Mouse (Mus musculus) forelimb bud, embryonic 11.5 days (tissue): Measurements from ENCODE around the gene Cwc15.
"Not testable (repeated sequence)": the region's sequence is repeated elsewhere in the genome, so short reads cannot be mapped to it uniquely, and the experiment has no call there.

Experiments
- DNase-seq: peaks from one replicate; pipeline ENCODE4 v3.0.0-alpha.2; 2012; ENCODE audit warnings: low read depth, low spot score

Gene Cwc15

GRCm38 (mm10) chr9:14500023-14500915, at the start of gene Cwc15, which contains the start of gene Kdm4d:
Gene Cwc15 (plus strand): TSS chr9:14500617.
Gene Kdm4d (minus strand): TSS chr9:14500482.
- peak; percentile 97 for DNase-seq

GRCm38 (mm10) chr9:14451120-14451519, 49.3 kb upstream of the Cwc15 start:
- DNase-seq = not testable (repeated sequence)

- DNase-seq = no peak
Observed at GRCm38 (mm10) chr9:14456320-14456719, 44.1 kb upstream of the Cwc15 start.

GRCm38 (mm10) chr9:14462536-14462935, 37.9 kb upstream of the Cwc15 start:
- DNase-seq = not testable (repeated sequence)

- not testable (repeated sequence) for DNase-seq
Observed at GRCm38 (mm10) chr9:14463668-14464067, 36.7 kb upstream of the Cwc15 start.

- no peak for DNase-seq
Observed at GRCm38 (mm10) chr9:14498896-14499705, 1.3 kb upstream of the Cwc15 start.

GRCm38 (mm10) chr9:14500916-14501424, 553 bp downstream of the Cwc15 start:
- peak; percentile 9 for DNase-seq

- peak; percentile 68 for DNase-seq
Observed at GRCm38 (mm10) chr9:14512633-14513445, 12.4 kb downstream of the Cwc15 start.

- DNase-seq = no peak
Observed at GRCm38 (mm10) chr9:14517296-14517695, 16.9 kb downstream of the Cwc15 start.

- DNase-seq = no peak
Observed at GRCm38 (mm10) chr9:14518105-14518504, 17.7 kb downstream of the Cwc15 start.

- DNase-seq = no peak
Observed at GRCm38 (mm10) chr9:14520971-14521670, 20.7 kb downstream of the Cwc15 start.

- no peak for DNase-seq
Observed at GRCm38 (mm10) chr9:14521695-14522094, 21.3 kb downstream of the Cwc15 start.

- DNase-seq = peak; percentile 71
Observed at GRCm38 (mm10) chr9:14523408-14524043, 23.1 kb downstream of the Cwc15 start.

GRCm38 (mm10) chr9:14530004-14530403, 29.6 kb downstream of the Cwc15 start:
- no peak for DNase-seq

- DNase-seq = no peak
Observed at GRCm38 (mm10) chr9:14532283-14532682, 31.9 kb downstream of the Cwc15 start.

- no peak for DNase-seq
Observed at GRCm38 (mm10) chr9:14533659-14534058, 33.2 kb downstream of the Cwc15 start.

GRCm38 (mm10) chr9:14534833-14535456, 34.5 kb downstream of the Cwc15 start:
- DNase-seq = no peak

GRCm38 (mm10) chr9:14544034-14544757, 43.8 kb downstream of the Cwc15 start:
- DNase-seq = no peak
